Mouse (Mus musculus): Measurements from ENCODE around the gene Rex1bd.

Rex1bd gene

DNA sequence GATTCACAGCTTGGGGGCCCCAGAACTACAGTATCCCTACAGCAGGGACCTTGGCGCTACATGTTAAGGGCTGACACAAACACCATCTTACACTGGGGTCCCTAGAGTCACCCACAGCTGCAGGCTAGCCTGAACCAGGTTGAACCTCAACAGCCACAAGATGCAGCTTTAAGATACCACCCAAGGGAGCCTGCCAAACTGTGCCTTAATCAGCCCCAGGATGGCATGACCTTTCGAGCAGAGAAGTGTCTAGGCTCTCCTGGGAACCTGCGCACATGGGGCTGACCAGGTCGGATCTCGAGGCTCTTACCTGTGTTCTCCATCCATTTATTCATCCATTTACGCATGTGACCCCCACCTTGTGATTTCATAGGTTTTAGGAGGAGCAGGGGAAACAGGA lies 48.7 kb downstream of the Rex1bd start:
- in situ Hi-C loops (cut with MboI, MseI): no loop called here

DNA sequence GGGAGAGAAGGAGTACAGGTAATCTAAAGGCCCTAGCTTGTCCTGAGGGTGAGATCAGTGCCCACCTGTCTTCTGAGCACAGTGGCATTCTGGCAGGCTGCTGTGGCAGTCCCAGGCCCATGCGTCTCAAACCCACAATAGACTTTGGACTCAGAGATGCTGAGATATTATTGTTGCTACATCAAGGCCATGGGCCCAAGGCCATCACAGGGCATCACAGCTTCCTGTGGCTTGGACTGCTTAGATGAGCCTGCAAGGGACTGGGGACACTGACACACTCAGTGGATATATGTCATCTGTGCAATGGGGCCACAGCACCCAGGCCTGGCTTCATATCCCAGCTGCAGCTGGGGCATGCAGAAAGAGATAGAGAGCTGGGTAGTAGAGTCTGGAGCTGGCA lies 49.6 kb downstream of the Rex1bd start:
- in situ Hi-C loops (cut with MboI, MseI): no loop called here
